Mouse (Mus musculus) intestine, embryonic 14.5 days (tissue): ENCODE measurements around the gene Ccdc185. TPM values are rescaled to one million over a fixed set of nuclear protein-coding genes. Genes with fewer than 3 reads are reported as not detected.

ENCODE experiments used
- ATAC-seq: fragments of 200-750 bp; cut with Nextera tagmentation; replicated peaks from 2 replicates; pipeline ENCODE4 v1.8.0; 2017; ENCODE audit warnings: low read depth, moderate number of reproducible peaks, moderate TSS enrichment, moderate library complexity; ENCODE audit not compliant: low FRiP score, low TSS enrichment
- DNase-seq: peaks from one replicate; pipeline ENCODE4 v3.0.0-alpha.2; 2018; ENCODE audit warnings: low spot score
- H3K27ac ChIP-seq: fragments of 300-500 bp; sonication (generic); 2 replicates; pipeline ENCODE4 v1.5.1; 2014; ENCODE audit warnings: low read depth, mild to moderate bottlenecking, control low read depth
- H3K27me3 ChIP-seq: fragments of 300-500 bp; sonication (generic); replicated peaks from 2 replicates; pipeline ENCODE4 v1.6.1; 2014; ENCODE audit warnings: low read length, control low read depth; ENCODE audit not compliant: control insufficient read depth, insufficient read depth
- H3K36me3 ChIP-seq: fragments of 300-500 bp; sonication (generic); 2 replicates; pipeline ENCODE4 v1.6.1; 2014; ENCODE audit warnings: low read length, control low read depth; ENCODE audit not compliant: control insufficient read depth, insufficient read depth
- H3K4me1 ChIP-seq: fragments of 300-500 bp; sonication (generic); replicated peaks from 2 replicates; pipeline ENCODE4 v1.6.1; 2014; ENCODE audit warnings: low read length, control low read depth, mixed read lengths; ENCODE audit not compliant: control insufficient read depth, insufficient read depth
- H3K4me2 ChIP-seq: fragments of 300-500 bp; sonication (generic); 2 replicates; pipeline ENCODE4 v1.6.1; 2014; ENCODE audit warnings: low read length
- H3K4me3 ChIP-seq: fragments of 300-500 bp; sonication (generic); 2 replicates; pipeline ENCODE4 v1.5.1; 2014; ENCODE audit warnings: low read depth, low read length, control low read depth, mixed read lengths
- H3K9ac ChIP-seq: fragments of 300-500 bp; sonication (generic); 2 replicates; pipeline ENCODE4 v1.6.1; 2014; ENCODE audit warnings: mild to moderate bottlenecking, low read length
- H3K9me3 ChIP-seq: fragments of 300-500 bp; sonication (generic); 2 replicates; pipeline ENCODE4 v1.6.1; 2016; ENCODE audit warnings: low read length, control low read depth; ENCODE audit not compliant: control insufficient read depth
- WGBS: fragments of 180-500 bp; shearing (Covaris S2); extraction: QIAGEN DNeasy Blood & Tissue Kit; methylation state at CpG from one replicate; pipeline ENCODE4 v1.1.7; 2014; 5-methylcytosine and 5-hydroxymethylcytosine counted together
- polyA plus RNA-seq: library from polyadenylated mRNA; unstranded; fragments of >200 nt; fragmentation: Nextera tagmentation; extraction: Ambion mirVana; gene quantifications from 2 replicates; pipeline ENCODE4 v1.2.1, GENCODE M21; 2014

Ccdc185 gene
- polyA plus RNA-seq, 1 experiment from 2014 or later, result not detected

DNA sequence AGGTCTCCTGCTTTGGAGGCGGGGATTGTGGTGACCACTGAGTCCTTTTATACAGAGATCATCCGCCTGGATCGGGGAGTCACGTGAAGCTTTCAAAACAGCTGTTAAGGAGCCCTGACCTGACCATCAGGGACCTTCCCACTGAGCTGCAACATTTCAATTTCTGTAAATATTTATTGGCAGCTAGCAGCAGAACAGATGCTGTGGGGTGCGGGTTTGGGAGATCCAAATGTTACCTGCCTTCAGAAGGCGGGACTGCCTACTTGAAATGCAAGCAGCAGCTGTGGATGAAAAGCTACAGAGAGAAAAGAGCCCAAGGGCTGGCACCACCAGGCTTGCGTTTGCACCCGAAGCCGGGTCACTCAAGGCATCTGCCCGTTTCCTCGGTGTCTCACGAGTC lies 21.4 kb downstream of the Ccdc185 start:
- no peak overlapping the region for H3K4me2 ChIP-seq
- peaks cover 5% of the 10 kb centered on the region; the same call in 1 of the 2 replicates for H3K4me1 ChIP-seq
- 41% methylated on average over 12 of the region's 12 CpGs for WGBS
- H3K36me3 ChIP-seq, result no peaks in the 10 kb centered on the region
- H3K9ac ChIP-seq, result no peak overlapping the region
- ATAC-seq (no peak), DNase-seq (no peak)
- no peak overlapping the region for H3K27ac ChIP-seq
- H3K27me3 ChIP-seq, result no peaks in the 10 kb centered on the region
- no peak overlapping the region for H3K4me3 ChIP-seq
- H3K9me3 ChIP-seq, result no peaks in the 10 kb centered on the region

DNA sequence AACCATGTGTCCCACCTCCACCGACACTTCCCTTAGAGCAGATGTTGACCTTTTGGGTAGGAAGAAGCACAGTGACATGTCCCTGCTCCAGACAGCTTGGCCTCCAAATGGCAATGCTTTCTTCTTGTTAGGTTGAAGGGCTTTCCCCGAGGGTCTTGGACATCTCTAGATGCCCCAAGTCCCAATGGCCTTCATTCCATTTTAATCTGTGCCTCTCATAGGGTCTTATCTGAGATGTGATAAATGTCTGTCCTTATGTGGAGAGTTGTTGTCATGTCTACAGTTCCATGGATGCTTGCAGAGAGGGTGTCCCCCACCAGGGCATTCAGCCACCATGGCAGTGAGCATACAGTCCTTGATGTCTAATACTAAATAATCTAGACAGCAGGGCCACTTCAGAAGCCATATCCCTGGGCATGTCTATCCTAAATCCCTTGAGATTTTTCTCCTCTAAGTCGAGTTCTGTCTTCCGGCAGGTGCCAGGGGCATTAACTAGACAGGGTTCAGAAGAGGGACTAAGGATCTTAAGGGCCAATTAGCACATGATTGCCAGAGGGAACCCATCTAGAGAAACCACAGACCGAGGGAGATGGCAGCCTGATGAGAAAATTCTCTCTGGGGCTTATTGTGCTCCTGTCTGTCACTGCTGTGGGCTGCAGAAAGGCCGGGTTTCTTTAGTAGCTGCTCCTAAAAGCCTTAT lies 34.6 kb downstream of the Ccdc185 start:
- Histone ChIP-seq H3K4me3 (no peak overlapping the region), H3K27ac (no peak overlapping the region), H3K9me3 (no peaks in the 10 kb centered on the region), H3K9ac (no peak overlapping the region), H3K36me3 (no peaks in the 10 kb centered on the region), H3K4me2 (no peak overlapping the region), H3K4me1 (no peaks in the 10 kb centered on the region), H3K27me3 (no peaks in the 10 kb centered on the region)
- WGBS, result 81% methylated on average over 6 of the region's 6 CpGs
- ATAC-seq (no peak), DNase-seq (no peak)

DNA sequence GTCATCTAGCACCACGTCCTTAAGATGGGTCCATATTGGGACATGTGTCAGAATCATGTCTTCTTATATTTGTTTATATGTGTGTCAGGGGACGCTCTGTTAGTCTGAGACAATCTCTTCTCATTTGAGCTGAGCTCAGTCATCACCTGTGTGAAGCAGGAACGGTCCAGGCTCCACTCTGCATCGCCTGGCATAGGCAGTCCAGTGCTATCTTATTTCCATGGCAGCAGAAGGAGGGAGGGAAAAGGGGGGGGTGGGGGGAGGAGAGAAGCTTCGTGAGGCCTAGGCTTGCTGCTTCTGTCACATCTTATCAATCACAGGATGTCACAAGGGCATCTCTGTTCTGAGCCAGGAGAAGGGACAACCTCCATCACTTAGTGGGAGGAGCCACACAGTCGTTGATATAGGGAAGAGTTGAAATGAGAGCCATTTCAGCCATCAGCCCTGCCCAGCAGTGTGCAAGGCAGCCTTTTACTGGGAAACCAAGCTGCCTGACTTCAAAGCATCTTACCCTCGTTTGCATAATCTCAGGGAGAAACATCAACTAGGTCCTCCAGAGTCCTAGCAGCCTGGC lies 37.5 kb downstream of the Ccdc185 start:
- Histone ChIP-seq H3K27me3 (no peaks in the 10 kb centered on the region), H3K4me2 (no peak overlapping the region), H3K4me3 (no peak overlapping the region), H3K27ac (no peak overlapping the region), H3K9me3 (peaks cover 4% of the 10 kb centered on the region; the same call in 1 of the 2 replicates), H3K9ac (no peak overlapping the region), H3K4me1 (no peaks in the 10 kb centered on the region), H3K36me3 (no peaks in the 10 kb centered on the region)
- no peak for ATAC-seq
- no peak for DNase-seq
- WGBS, result 32% methylated on average over 7 of the region's 7 CpGs

- Histone ChIP-seq H3K27ac (no peak overlapping the region), H3K4me3 (no peak overlapping the region), H3K36me3 (no peaks in the 10 kb centered on the region), H3K4me1 (no peaks in the 10 kb centered on the region), H3K9me3 (peaks cover 6% of the 10 kb centered on the region; the same call in 1 of the 2 replicates), H3K27me3 (no peaks in the 10 kb centered on the region), H3K9ac (no peak overlapping the region), H3K4me2 (no peak overlapping the region)
- ATAC-seq (no peak), DNase-seq (no peak)
- 93% methylated on average over 4 of the region's 4 CpGs for WGBS
Observed at GRCm38 (mm10) chr1:182707459-182707858, 41.5 kb downstream of the Ccdc185 start.

DNA sequence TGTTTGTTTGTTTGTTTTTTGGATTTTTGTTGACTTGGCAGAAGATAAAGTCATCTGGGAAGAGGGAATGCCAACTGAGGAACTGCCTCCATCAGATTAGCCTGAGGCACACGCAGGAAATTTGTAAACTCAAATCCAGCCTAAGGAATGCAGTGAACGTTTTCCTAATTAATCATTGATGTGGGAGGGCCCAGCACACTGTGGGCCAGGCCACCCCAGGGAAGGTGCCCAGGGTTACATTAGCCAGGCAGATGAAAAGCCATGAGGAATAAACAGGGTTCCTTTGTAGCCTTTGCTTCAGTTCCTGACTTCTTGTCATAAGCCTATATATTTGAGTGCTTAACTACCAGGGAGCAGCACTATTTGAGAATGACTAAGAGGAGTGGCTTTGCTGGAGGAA lies 44.1 kb downstream of the Ccdc185 start:
- WGBS, result 16% methylated on average over 2 of the region's 2 CpGs
- Histone ChIP-seq H3K9me3 (peaks cover 6% of the 10 kb centered on the region; the same call in 1 of the 2 replicates), H3K27ac (no peak overlapping the region), H3K36me3 (no peaks in the 10 kb centered on the region), H3K4me1 (no peaks in the 10 kb centered on the region), H3K27me3 (no peaks in the 10 kb centered on the region), H3K4me2 (no peak overlapping the region), H3K4me3 (no peak overlapping the region), H3K9ac (no peak overlapping the region)
- DNase-seq (no peak), ATAC-seq (no peak)

- Histone ChIP-seq H3K9ac (no peak overlapping the region), H3K9me3 (no peaks in the 10 kb centered on the region), H3K27me3 (no peaks in the 10 kb centered on the region), H3K4me2 (no peak overlapping the region), H3K4me1 (no peaks in the 10 kb centered on the region), H3K36me3 (no peaks in the 10 kb centered on the region), H3K4me3 (no peak overlapping the region), H3K27ac (no peak overlapping the region)
- WGBS, result 44% methylated on average over 9 of the region's 9 CpGs
- ATAC-seq, result no peak
- DNase-seq, result no peak
Observed at GRCm38 (mm10) chr1:182699392-182700347, 49.3 kb downstream of the Ccdc185 start.

Other genes with a start within 250 kb of the Ccdc185 start
- 89.9 and 94.5 TPM in 2 replicates for gene Capn2, start 231.6 kb downstream of the Ccdc185 start, polyA plus RNA-seq
- gene Capn8, start 184.2 kb downstream of the Ccdc185 start, polyA plus RNA-seq, result 1.8 and 2.1 TPM in 2 replicates
- 24.5 and 26.9 TPM in 2 replicates for gene Susd4, start 14.7 kb upstream of the Ccdc185 start, polyA plus RNA-seq
- 5.7 and 6.8 TPM in 2 replicates for gene Tlr5, start 205.6 kb upstream of the Ccdc185 start, polyA plus RNA-seq